Mouse (Mus musculus): ENCODE measurements around the gene Shroom4. TPM values are rescaled to one million over a fixed set of nuclear protein-coding genes. Genes with fewer than 3 reads are reported as not detected.

Shroom4 gene
- polyA plus RNA-seq, 1 experiment from 2014 or later = 2.2 TPM

- Histone ChIP-seq H3K4me2 (no peak overlapping the region), H3K9ac (no peak overlapping the region), H3K9me3 (replicated peaks) (no peaks in the 10 kb centered on the region), H3K36me3 (no peaks in the 10 kb centered on the region), H3K27me3 (no peaks in the 10 kb centered on the region), H3K4me1 (replicated peaks) (no peaks in the 10 kb centered on the region), H3K27ac (0 out of 2 replicates have a peak overlapping the region, but pooled peaks have one; percentile 34), H3K4me3 (no peak overlapping the region)
- no peak for ATAC-seq (replicated peaks; ENCODE audit: insufficient number of reproducible peaks, insufficient read depth, low FRiP score, low read depth)
- 52% methylated on average over 1 of the region's 1 CpGs for WGBS
Observed at GRCm38 (mm10) chrX:6581181-6581580, 181.5 kb downstream of the Shroom4 start.

DNA sequence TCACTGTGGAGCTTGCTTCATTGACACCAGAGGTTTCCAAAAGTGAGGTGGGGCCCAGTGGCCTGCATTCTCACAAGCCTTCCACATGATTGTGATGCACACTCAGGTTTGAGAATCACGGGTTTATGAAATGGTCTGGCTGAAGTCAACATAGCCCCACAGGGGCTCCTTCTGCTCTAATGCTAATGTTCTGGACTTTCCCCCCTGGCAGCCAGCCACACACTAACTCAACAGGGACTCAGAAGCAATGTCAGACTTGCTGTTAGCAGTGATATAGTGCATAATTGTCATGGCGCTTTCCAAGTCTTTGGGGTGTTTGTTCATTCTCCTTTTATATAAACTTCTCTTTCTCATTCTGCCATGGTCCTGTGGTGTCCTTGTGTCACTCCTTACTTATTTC, 183.0 kb downstream of the Shroom4 start:
- Histone ChIP-seq H3K9me3 (replicated peaks) (no peaks in the 10 kb centered on the region), H3K36me3 (no peaks in the 10 kb centered on the region), H3K27ac (no peak overlapping the region), H3K4me2 (no peak overlapping the region), H3K27me3 (no peaks in the 10 kb centered on the region), H3K4me1 (replicated peaks) (no peaks in the 10 kb centered on the region), H3K9ac (no peak overlapping the region), H3K4me3 (no peak overlapping the region)
- ATAC-seq (replicated peaks; ENCODE audit: insufficient number of reproducible peaks, insufficient read depth, low FRiP score, low read depth) = no peak
- WGBS = 82% methylated on average over 2 of the region's 2 CpGs

GRCm38 (mm10) chrX:6594183-6594582, 194.5 kb downstream of the Shroom4 start:
- Histone ChIP-seq H3K27me3 (no peaks in the 10 kb centered on the region), H3K4me2 (no peak overlapping the region), H3K36me3 (no peaks in the 10 kb centered on the region), H3K4me1 (replicated peaks) (no peaks in the 10 kb centered on the region), H3K9ac (no peak overlapping the region), H3K9me3 (replicated peaks) (no peaks in the 10 kb centered on the region), H3K27ac (no peak overlapping the region), H3K4me3 (no peak overlapping the region)
- no peak for ATAC-seq (replicated peaks; ENCODE audit: insufficient number of reproducible peaks, insufficient read depth, low FRiP score, low read depth)
- WGBS = 65% methylated on average over 3 of the region's 3 CpGs

DNA sequence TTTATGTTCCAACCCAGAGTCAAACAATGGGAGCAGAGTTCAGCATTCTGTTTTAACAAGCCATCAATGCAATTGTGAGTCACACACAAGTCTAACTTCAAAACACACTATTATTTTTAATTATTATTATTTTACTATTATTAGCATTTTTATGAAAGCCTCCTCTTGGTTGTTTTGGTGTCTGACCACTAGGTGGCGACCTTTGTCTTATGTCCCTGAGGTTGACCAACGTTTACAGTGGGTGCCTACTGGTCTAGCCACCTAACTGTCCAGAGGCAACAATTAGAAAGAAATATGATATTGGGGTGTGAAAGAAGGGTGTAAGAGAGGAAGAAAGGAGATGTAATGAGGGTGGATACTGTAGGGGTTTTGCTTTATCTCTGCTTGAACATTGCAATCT, 254.4 kb downstream of the Shroom4 start:
- Histone ChIP-seq H3K27ac (no peak overlapping the region), H3K4me3 (no peak overlapping the region), H3K9me3 (replicated peaks) (no peaks in the 10 kb centered on the region), H3K4me1 (replicated peaks) (no peaks in the 10 kb centered on the region), H3K36me3 (no peaks in the 10 kb centered on the region), H3K4me2 (no peak overlapping the region), H3K27me3 (no peaks in the 10 kb centered on the region), H3K9ac (no peak overlapping the region)
- 4% methylated on average over 2 of the region's 2 CpGs for WGBS
- ATAC-seq (replicated peaks; ENCODE audit: insufficient number of reproducible peaks, insufficient read depth, low FRiP score, low read depth) = no peak

GRCm38 (mm10) chrX:6658820-6659324, 259.2 kb downstream of the Shroom4 start:
- WGBS = 91% methylated on average over 1 of the region's 1 CpGs
- H3K4me2 ChIP-seq = no peak overlapping the region
- H3K9ac ChIP-seq = no peak overlapping the region
- H3K27me3 ChIP-seq = no peaks in the 10 kb centered on the region
- no peaks in the 10 kb centered on the region for H3K9me3 ChIP-seq (replicated peaks)
- no peak for ATAC-seq (replicated peaks; ENCODE audit: insufficient number of reproducible peaks, insufficient read depth, low FRiP score, low read depth)
- H3K36me3 ChIP-seq = no peaks in the 10 kb centered on the region
- H3K27ac ChIP-seq = no peak overlapping the region
- H3K4me3 ChIP-seq = no peak overlapping the region
- no peaks in the 10 kb centered on the region for H3K4me1 ChIP-seq (replicated peaks)

Other genes starting within 250 kb of the Shroom4 start
- gene Nudt10, start 226.8 kb upstream of the Shroom4 start, polyA plus RNA-seq (2015; fragmentation: Nextera tagmentation; extraction: Ambion mirVana) = 2.3 and 3.4 TPM in 2 replicates
- 0.24 and 0.40 TPM in 2 replicates for gene Bmp15, start 79.1 kb upstream of the Shroom4 start, polyA plus RNA-seq (2015; fragmentation: Nextera tagmentation; extraction: Ambion mirVana)